Mouse (Mus musculus) heart, postnatal 0 days (tissue): ENCODE results near the gene Ptpn22.

Experiments
- CTCF ChIP-seq: IDR thresholded peaks from 2 replicates; pipeline ENCODE4 v1.5.1; 2016; ENCODE audit warnings: antibody characterized with exemption, control low read depth, low read depth
- EP300 ChIP-seq: IDR thresholded peaks from 2 replicates; pipeline ENCODE4 v1.6.1; 2016; ENCODE audit warnings: antibody characterized with exemption, low read depth

DNA sequence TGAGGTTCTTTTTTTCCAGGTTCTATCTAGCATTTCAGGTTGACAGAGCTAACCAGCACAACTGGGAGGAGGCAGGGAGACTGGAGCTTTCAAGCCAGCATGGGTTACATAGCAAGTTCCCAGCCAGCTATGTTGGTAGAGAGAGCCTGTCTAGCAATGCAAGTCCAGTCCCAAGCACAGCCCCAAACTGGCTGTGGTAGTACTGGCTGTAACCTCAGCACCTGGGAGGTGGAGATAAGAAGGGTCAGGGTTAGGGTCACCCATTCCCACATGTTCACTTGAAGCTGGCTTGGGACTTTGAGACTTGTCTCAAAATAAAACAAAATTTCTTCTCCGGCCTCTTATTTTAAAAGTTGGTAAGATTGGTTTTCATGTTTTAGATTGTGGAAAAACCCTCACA lies 60.5 kb downstream of the Ptpn22 start:
- no peak for TF ChIP-seq CTCF
- no peak for TF ChIP-seq EP300
